Mouse (Mus musculus): ENCODE results near the gene Cabin1. TPM values are rescaled to one million over a fixed set of nuclear protein-coding genes. Genes with fewer than 3 reads are reported as not detected.
A peak's percentile ranks its signal among the peaks of the same experiment; 100 is the strongest.
"Not testable (repeated sequence)": the region's sequence is repeated elsewhere in the genome, so short reads cannot be mapped to it uniquely, and the experiment has no call there.

Cabin1 gene
- polyA plus RNA-seq, 1 experiment from 2014 or later: 15.4 TPM

DNA sequence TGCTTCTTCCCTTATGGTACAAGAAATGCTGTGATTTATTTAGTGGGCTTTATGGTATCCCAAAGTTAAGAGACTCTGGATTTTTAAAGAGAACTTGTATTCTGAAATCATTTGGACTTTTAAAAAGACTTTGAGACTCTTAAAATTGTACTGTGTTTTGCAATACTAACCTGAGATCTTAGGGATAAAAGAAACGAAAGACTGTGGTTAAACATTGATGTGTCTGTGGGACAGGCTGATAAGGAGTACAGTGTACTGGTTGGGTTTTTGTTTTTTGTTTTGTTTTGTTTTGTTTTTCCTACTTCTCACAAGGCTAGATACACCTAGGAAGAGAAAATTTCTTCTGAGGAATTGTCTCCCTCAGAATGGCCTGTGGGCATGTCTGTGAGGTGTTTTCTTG, 21.3 kb upstream of the Cabin1 start:
- ATAC-seq (ENCODE audit: low read depth) (no peak), DNase-seq (no peak)
- Histone ChIP-seq H3K9ac (no peak overlapping the region), H3K9me3 (replicated peaks) (no peaks in the 10 kb centered on the region), H3K36me3 (no peaks in the 10 kb centered on the region), H3K27me3 (peaks cover 39% of the 10 kb centered on the region), H3K4me2 (no peak overlapping the region), H3K4me1 (replicated peaks) (0 out of 2 replicates have a peak, but pooled peaks cover 3% of the 10 kb centered on the region), H3K4me3 (replicated peaks) (no peak overlapping the region), H3K27ac (no peak overlapping the region)
- 19% methylated on average over 1 of the region's 1 CpGs for WGBS (ENCODE audit: insufficient replicate concordance)

GRCm38 (mm10) chr10:75780769-75781578, 16.8 kb upstream of the Cabin1 start, which contains the start of the genes Gm20441 and Gstt3:
TSS of gene Gm20441 (minus strand) at chr10:75780954.
TSS of gene Gstt3 (minus strand) at chr10:75781414.
- whole genome bisulfite sequencing (ENCODE audit: insufficient replicate concordance): 1% methylated on average over 28 of the region's 28 CpGs
- H3K27me3 ChIP-seq: peaks cover 73% of the 10 kb centered on the region
- peak within 1 kb of the TSS; percentile 49; the same call in 1 of the 2 replicates for H3K9ac ChIP-seq

GRCm38 (mm10) chr10:75779206-75780174, 15.3 kb upstream of the Cabin1 start:
- Histone ChIP-seq H3K4me1 (replicated peaks) (peaks cover 9% of the 10 kb centered on the region; the same call in 1 of the 2 replicates), H3K27me3 (peaks cover 73% of the 10 kb centered on the region), H3K9ac (no peak overlapping the region), H3K27ac (no peak overlapping the region), H3K4me2 (peak overlapping the region; percentile 63), H3K4me3 (replicated peaks) (0 out of 2 replicates have a peak overlapping the region, but pooled peaks have one; percentile 1), H3K9me3 (replicated peaks) (no peaks in the 10 kb centered on the region), H3K36me3 (no peaks in the 10 kb centered on the region)
- 32% methylated on average over 15 of the region's 15 CpGs for WGBS (ENCODE audit: insufficient replicate concordance)
- no peak for ATAC-seq (ENCODE audit: low read depth)
- DNase-seq: no peak

More at GRCm38 (mm10) chr10:75780769-75781578, 16.8 kb upstream of the Cabin1 start, which contains the start of the genes Gm20441 and Gstt3:
- ATAC-seq (ENCODE audit: low read depth) (peak; percentile 43; the same call in 1 of the 2 replicates), DNase-seq (no peak)
- Histone ChIP-seq H3K4me2 (peak within 1 kb of the TSS; percentile 63), H3K4me3 (replicated peaks) (peak within 1 kb of the TSS; percentile 51), H3K27ac (no peak within 1 kb of the TSS), H3K36me3 (no peaks in the 10 kb centered on the region), H3K4me1 (replicated peaks) (peaks cover 9% of the 10 kb centered on the region; the same call in 1 of the 2 replicates), H3K9me3 (replicated peaks) (no peaks in the 10 kb centered on the region)

DNA sequence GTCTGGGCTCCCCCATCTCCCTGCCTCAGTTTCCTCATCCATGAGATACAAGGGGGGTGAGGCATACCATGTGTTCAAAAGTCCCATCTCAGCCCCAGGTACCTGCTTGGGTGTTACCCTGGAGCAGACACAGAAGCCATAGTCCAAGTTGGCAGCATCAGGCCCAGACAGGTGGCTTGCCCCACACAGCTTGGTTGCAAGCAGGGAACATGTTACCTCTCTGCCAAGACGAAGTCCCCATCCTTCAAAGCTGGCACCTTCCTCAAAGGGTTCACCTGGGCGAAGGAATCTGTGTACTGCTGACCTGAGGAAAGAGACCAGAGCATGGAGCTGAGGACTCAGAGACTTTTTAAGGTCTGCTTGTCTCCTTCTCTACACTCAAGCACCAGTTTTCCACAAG, 13.7 kb upstream of the Cabin1 start:
- H3K4me3 ChIP-seq (replicated peaks): no peak overlapping the region
- DNase-seq: no peak
- H3K27me3 ChIP-seq: peaks cover 60% of the 10 kb centered on the region
- H3K4me1 ChIP-seq (replicated peaks): peaks cover 16% of the 10 kb centered on the region
- no peaks in the 10 kb centered on the region for H3K9me3 ChIP-seq (replicated peaks)
- H3K9ac ChIP-seq: no peak overlapping the region
- WGBS (ENCODE audit: insufficient replicate concordance): 63% methylated on average over 2 of the region's 2 CpGs
- ATAC-seq (ENCODE audit: low read depth): no peak
- H3K36me3 ChIP-seq: no peaks in the 10 kb centered on the region
- H3K27ac ChIP-seq: no peak overlapping the region
- no peak overlapping the region for H3K4me2 ChIP-seq

DNA sequence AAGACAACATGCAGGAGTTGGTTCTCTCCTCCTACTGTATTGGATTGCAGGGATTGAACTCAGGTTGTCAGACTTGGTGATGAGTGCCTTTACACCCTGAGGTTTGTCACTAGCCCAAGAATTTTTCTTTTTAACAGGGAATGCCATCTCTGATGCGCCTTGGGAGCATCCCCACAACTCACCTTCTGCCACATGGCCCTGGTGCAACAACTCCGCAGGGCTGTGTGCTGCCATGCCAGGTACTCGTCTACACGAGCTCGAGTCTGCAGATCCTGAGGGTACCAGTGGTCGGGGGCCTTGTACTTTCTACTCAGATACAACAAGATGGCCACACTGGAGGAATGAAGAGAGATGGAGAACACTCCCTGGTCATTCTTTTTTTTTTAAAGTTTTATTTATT, 12.4 kb upstream of the Cabin1 start:
- Histone ChIP-seq H3K9me3 (replicated peaks) (no peaks in the 10 kb centered on the region), H3K27me3 (peaks cover 49% of the 10 kb centered on the region), H3K4me2 (no peak overlapping the region), H3K4me1 (replicated peaks) (peaks cover 30% of the 10 kb centered on the region), H3K27ac (no peak overlapping the region), H3K9ac (no peak overlapping the region), H3K4me3 (replicated peaks) (no peak overlapping the region), H3K36me3 (no peaks in the 10 kb centered on the region)
- 72% methylated on average over 6 of the region's 6 CpGs for WGBS (ENCODE audit: insufficient replicate concordance)
- ATAC-seq (ENCODE audit: low read depth): no peak
- no peak for DNase-seq

DNA sequence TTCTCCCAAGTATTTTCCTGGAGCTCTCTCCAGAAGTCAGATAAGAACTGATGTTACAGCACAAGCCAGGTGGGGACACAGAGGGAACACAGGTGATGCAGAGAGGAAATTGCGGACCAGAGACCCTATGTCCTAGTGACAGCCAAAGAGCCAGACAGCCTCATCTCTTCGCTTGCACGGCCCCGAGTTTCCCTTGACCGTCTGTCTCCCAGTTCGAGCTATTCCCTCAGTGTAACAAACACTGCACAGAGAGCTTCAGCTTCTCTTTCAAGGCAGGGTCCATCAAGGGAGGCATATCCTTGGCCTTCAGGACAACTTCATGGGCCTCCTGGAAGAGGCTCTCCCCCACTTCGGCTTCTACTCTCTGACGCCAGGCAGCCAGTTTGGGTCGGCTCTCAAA, 10.4 kb upstream of the Cabin1 start:
- H3K36me3 ChIP-seq: no peaks in the 10 kb centered on the region
- H3K4me2 ChIP-seq: no peak overlapping the region
- H3K9ac ChIP-seq: no peak overlapping the region
- H3K4me3 ChIP-seq (replicated peaks): no peak overlapping the region
- ATAC-seq (ENCODE audit: low read depth) (no peak), DNase-seq (no peak)
- 74% methylated on average over 9 of the region's 9 CpGs for WGBS (ENCODE audit: insufficient replicate concordance)
- H3K4me1 ChIP-seq (replicated peaks): peaks cover 25% of the 10 kb centered on the region
- peaks cover 29% of the 10 kb centered on the region for H3K27me3 ChIP-seq
- H3K9me3 ChIP-seq (replicated peaks): no peaks in the 10 kb centered on the region
- H3K27ac ChIP-seq: no peak overlapping the region

- WGBS (ENCODE audit: insufficient replicate concordance): 75% methylated on average over 5 of the region's 5 CpGs
- no peak overlapping the region for H3K9ac ChIP-seq
- H3K27ac ChIP-seq: no peak overlapping the region
- no peak for DNase-seq
- no peak overlapping the region for H3K4me2 ChIP-seq
- peaks cover 25% of the 10 kb centered on the region for H3K4me1 ChIP-seq (replicated peaks)
- peaks cover 24% of the 10 kb centered on the region for H3K27me3 ChIP-seq
- H3K9me3 ChIP-seq (replicated peaks): no peaks in the 10 kb centered on the region
- no peaks in the 10 kb centered on the region for H3K36me3 ChIP-seq
- ATAC-seq (ENCODE audit: low read depth): no peak
- no peak overlapping the region for H3K4me3 ChIP-seq (replicated peaks)
Observed at GRCm38 (mm10) chr10:75774102-75774501, 10.0 kb upstream of the Cabin1 start.

- ATAC-seq (ENCODE audit: low read depth) (peak; percentile 90), DNase-seq (peak; percentile 80)
- WGBS (ENCODE audit: insufficient replicate concordance): 1% methylated on average over 46 of the region's 47 CpGs
- H3K27ac ChIP-seq: peak within 1 kb of the TSS; percentile 59
- peak within 1 kb of the TSS; percentile 93 for H3K4me2 ChIP-seq
- no peaks in the 10 kb centered on the region for H3K36me3 ChIP-seq
- H3K9ac ChIP-seq: peak within 1 kb of the TSS; percentile 76
- peaks cover 14% of the 10 kb centered on the region for H3K27me3 ChIP-seq
- peaks cover 25% of the 10 kb centered on the region for H3K4me1 ChIP-seq (replicated peaks)
- no peaks in the 10 kb centered on the region for H3K9me3 ChIP-seq (replicated peaks)
- peak within 1 kb of the TSS; percentile 71 for H3K4me3 ChIP-seq (replicated peaks)
Observed at GRCm38 (mm10) chr10:75772795-75773664, 8.9 kb upstream of the Cabin1 start, which contains the start of gene Ddt. TSS of gene Ddt (minus strand) at chr10:75773414.

DNA sequence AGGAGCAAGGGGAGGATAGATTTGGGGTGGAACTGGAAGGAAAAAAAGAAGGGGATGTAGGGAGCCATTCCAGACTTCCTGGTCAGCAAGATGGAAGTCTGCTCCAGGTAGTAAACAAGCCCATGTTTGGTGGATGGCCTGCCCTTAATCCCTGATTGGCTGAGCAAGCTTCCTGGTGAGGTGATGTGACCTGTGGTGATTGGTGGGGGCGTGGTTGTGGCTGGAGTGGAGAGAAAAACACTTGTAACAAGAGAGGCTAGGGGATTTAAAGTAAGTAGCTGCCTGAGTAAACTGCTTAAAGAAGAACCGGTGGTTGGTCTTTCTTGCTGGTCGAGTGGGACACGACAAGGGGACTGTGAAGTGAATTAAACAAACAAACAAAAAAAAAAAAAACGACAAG, 3.6 kb upstream of the Cabin1 start:
- H3K36me3 ChIP-seq; H3K9ac ChIP-seq; H3K9me3 ChIP-seq (replicated peaks); DNase-seq; H3K27ac ChIP-seq; ATAC-seq (ENCODE audit: low read depth); H3K4me2 ChIP-seq; H3K4me3 ChIP-seq (replicated peaks); H3K27me3 ChIP-seq: not testable (repeated sequence)
- H3K4me1 ChIP-seq (replicated peaks): peaks cover 47% of the 10 kb centered on the region
- 29% methylated on average over 5 of the region's 5 CpGs for WGBS (ENCODE audit: insufficient replicate concordance)

DNA sequence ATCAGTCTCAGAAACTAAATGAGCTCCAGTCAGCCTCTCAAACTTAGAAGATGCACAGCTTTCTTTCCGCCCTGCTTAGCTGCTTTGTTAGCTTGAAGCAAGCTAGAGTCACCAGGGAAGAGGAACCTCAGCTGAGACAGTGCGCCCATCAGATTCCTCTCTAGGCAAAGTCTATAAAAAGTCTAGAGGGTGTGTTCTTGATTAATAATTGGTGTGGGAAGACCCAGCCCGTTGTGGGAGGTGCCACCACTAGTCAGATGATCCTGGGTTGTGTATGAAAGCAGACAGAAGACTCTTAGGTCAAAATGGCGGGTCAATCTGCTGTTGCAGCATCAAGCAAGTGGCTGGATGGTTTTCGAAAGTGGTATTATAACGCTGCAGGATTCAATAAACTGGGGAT, 2.7 kb upstream of the Cabin1 start:
- H3K27ac ChIP-seq: no peak overlapping the region
- no peak overlapping the region for H3K9ac ChIP-seq
- DNase-seq (no peak), ATAC-seq (ENCODE audit: low read depth) (no peak)
- no peaks in the 10 kb centered on the region for H3K9me3 ChIP-seq (replicated peaks)
- H3K4me1 ChIP-seq (replicated peaks): peaks cover 47% of the 10 kb centered on the region
- no peak overlapping the region for H3K4me2 ChIP-seq
- peaks cover 3% of the 10 kb centered on the region; the same call in 1 of the 2 replicates for H3K36me3 ChIP-seq
- WGBS (ENCODE audit: insufficient replicate concordance): 70% methylated on average over 6 of the region's 6 CpGs
- no peak overlapping the region for H3K4me3 ChIP-seq (replicated peaks)
- no peaks in the 10 kb centered on the region for H3K27me3 ChIP-seq
